Mouse (Mus musculus): ENCODE results near the gene Fuca1. TPM values are rescaled to one million over a fixed set of nuclear protein-coding genes. Genes with fewer than 3 reads are reported as not detected.

The Fuca1 gene
- polyA plus RNA-seq, 1 experiment from 2014 or later: 63.2 TPM

GRCm38 (mm10) chr4:135913433-135913832, 7.1 kb upstream of the Fuca1 start:
- Histone ChIP-seq H3K4me2 (no peak overlapping the region), H3K36me3 (replicated peaks) (no peaks in the 10 kb centered on the region), H3K9me3 (no peaks in the 10 kb centered on the region), H3K27ac (no peak overlapping the region), H3K9ac (no peak overlapping the region), H3K4me3 (no peak overlapping the region), H3K4me1 (0 out of 2 replicates have a peak, but pooled peaks cover 3% of the 10 kb centered on the region), H3K27me3 (replicated peaks) (no peaks in the 10 kb centered on the region)
- ATAC-seq (replicated peaks): no peak
- WGBS: 72% methylated on average over 4 of the region's 4 CpGs

GRCm38 (mm10) chr4:135918635-135919279, 1.8 kb upstream of the Fuca1 start:
- no peaks in the 10 kb centered on the region for H3K27me3 ChIP-seq (replicated peaks)
- no peak for ATAC-seq (replicated peaks)

GRCm38 (mm10) chr4:135919280-135919639, 1.3 kb upstream of the Fuca1 start:
- peaks cover 10% of the 10 kb centered on the region for H3K4me1 ChIP-seq
- no peaks in the 10 kb centered on the region for H3K27me3 ChIP-seq (replicated peaks)
- no peak for ATAC-seq (replicated peaks)
- 95% methylated on average over 3 of the region's 3 CpGs for WGBS
- no peaks in the 10 kb centered on the region for H3K36me3 ChIP-seq (replicated peaks)
- no peak overlapping the region for H3K4me2 ChIP-seq
- H3K9me3 ChIP-seq: no peaks in the 10 kb centered on the region
- H3K27ac ChIP-seq: no peak overlapping the region
- H3K9ac ChIP-seq: no peak overlapping the region
- H3K4me3 ChIP-seq: no peak overlapping the region

More at GRCm38 (mm10) chr4:135918635-135919279, 1.8 kb upstream of the Fuca1 start:
- Histone ChIP-seq H3K27ac (no peak overlapping the region), H3K9ac (no peak overlapping the region), H3K4me3 (no peak overlapping the region), H3K36me3 (replicated peaks) (no peaks in the 10 kb centered on the region), H3K4me1 (peaks cover 10% of the 10 kb centered on the region), H3K9me3 (no peaks in the 10 kb centered on the region), H3K4me2 (no peak overlapping the region)
- 94% methylated on average over 13 of the region's 13 CpGs for WGBS

GRCm38 (mm10) chr4:135921257-135922120, 954 bp downstream of the Fuca1 start:
- Histone ChIP-seq H3K27me3 (replicated peaks) (no peaks in the 10 kb centered on the region), H3K4me2 (peak overlapping the region; percentile 86), H3K9ac (peak overlapping the region; percentile 80), H3K4me1 (peaks cover 10% of the 10 kb centered on the region), H3K4me3 (peak overlapping the region; percentile 59), H3K36me3 (replicated peaks) (no peaks in the 10 kb centered on the region; the same call in 1 of the 2 replicates), H3K27ac (peak overlapping the region; percentile 76), H3K9me3 (no peaks in the 10 kb centered on the region)
- WGBS: 7% methylated on average over 26 of the region's 26 CpGs
- peak; percentile 30; the same call in 1 of the 2 replicates for ATAC-seq (replicated peaks)

GRCm38 (mm10) chr4:135922190-135922589, 1.7 kb downstream of the Fuca1 start:
- Histone ChIP-seq H3K9ac (peak overlapping the region; percentile 80; the same call in 1 of the 2 replicates), H3K9me3 (no peaks in the 10 kb centered on the region), H3K27ac (no peak overlapping the region), H3K4me1 (peaks cover 10% of the 10 kb centered on the region), H3K4me2 (peak overlapping the region; percentile 86), H3K4me3 (peak overlapping the region; percentile 59; the same call in 1 of the 2 replicates), H3K27me3 (replicated peaks) (no peaks in the 10 kb centered on the region), H3K36me3 (replicated peaks) (no peaks in the 10 kb centered on the region; the same call in 1 of the 2 replicates)
- 94% methylated on average over 1 of the region's 1 CpGs for WGBS
- no peak for ATAC-seq (replicated peaks)

GRCm38 (mm10) chr4:135924418-135924817, 3.9 kb downstream of the Fuca1 start:
- no peak overlapping the region for H3K27ac ChIP-seq
- no peak overlapping the region for H3K4me3 ChIP-seq
- no peaks in the 10 kb centered on the region for H3K9me3 ChIP-seq
- WGBS: 90% methylated on average over 2 of the region's 2 CpGs
- peaks cover 10% of the 10 kb centered on the region for H3K4me1 ChIP-seq
- H3K36me3 ChIP-seq (replicated peaks): no peaks in the 10 kb centered on the region; the same call in 1 of the 2 replicates
- no peak overlapping the region for H3K9ac ChIP-seq
- H3K27me3 ChIP-seq (replicated peaks): no peaks in the 10 kb centered on the region
- no peak overlapping the region for H3K4me2 ChIP-seq
- no peak for ATAC-seq (replicated peaks)

- Histone ChIP-seq H3K36me3 (replicated peaks) (no peaks in the 10 kb centered on the region; the same call in 1 of the 2 replicates), H3K27me3 (replicated peaks) (no peaks in the 10 kb centered on the region), H3K4me2 (no peak overlapping the region), H3K27ac (no peak overlapping the region), H3K9ac (no peak overlapping the region), H3K4me1 (peaks cover 10% of the 10 kb centered on the region), H3K9me3 (no peaks in the 10 kb centered on the region), H3K4me3 (no peak overlapping the region)
- no peak for ATAC-seq (replicated peaks)
- WGBS: 86% methylated on average over 5 of the region's 5 CpGs
Measured at GRCm38 (mm10) chr4:135925341-135925740, 4.8 kb downstream of the Fuca1 start.

GRCm38 (mm10) chr4:135926195-135926808, 5.8 kb downstream of the Fuca1 start:
- no peak overlapping the region for H3K9ac ChIP-seq
- peaks cover 2% of the 10 kb centered on the region; the same call in 1 of the 2 replicates for H3K36me3 ChIP-seq (replicated peaks)
- peaks cover 10% of the 10 kb centered on the region for H3K4me1 ChIP-seq
- 93% methylated on average over 10 of the region's 10 CpGs for WGBS
- no peak overlapping the region for H3K27ac ChIP-seq
- H3K4me3 ChIP-seq: no peak overlapping the region
- no peaks in the 10 kb centered on the region for H3K27me3 ChIP-seq (replicated peaks)
- no peak overlapping the region for H3K4me2 ChIP-seq
- no peaks in the 10 kb centered on the region for H3K9me3 ChIP-seq
- no peak for ATAC-seq (replicated peaks)

- Histone ChIP-seq H3K9me3 (no peaks in the 10 kb centered on the region), H3K4me1 (peaks cover 5% of the 10 kb centered on the region), H3K27me3 (replicated peaks) (no peaks in the 10 kb centered on the region), H3K36me3 (replicated peaks) (peaks cover 2% of the 10 kb centered on the region; the same call in 1 of the 2 replicates), H3K27ac (no peak overlapping the region), H3K4me2 (no peak overlapping the region), H3K9ac (no peak overlapping the region), H3K4me3 (no peak overlapping the region)
- WGBS: 89% methylated on average over 3 of the region's 3 CpGs
- no peak for ATAC-seq (replicated peaks)
Measured at GRCm38 (mm10) chr4:135926861-135927260, 6.3 kb downstream of the Fuca1 start.

GRCm38 (mm10) chr4:135928376-135928775, 7.8 kb downstream of the Fuca1 start:
- 87% methylated on average over 9 of the region's 9 CpGs for WGBS
- H3K36me3 ChIP-seq (replicated peaks): peaks cover 2% of the 10 kb centered on the region; the same call in 1 of the 2 replicates
- no peak for ATAC-seq (replicated peaks)
- no peak overlapping the region for H3K9ac ChIP-seq
- H3K4me2 ChIP-seq: no peak overlapping the region
- H3K4me3 ChIP-seq: no peak overlapping the region
- no peaks in the 10 kb centered on the region for H3K4me1 ChIP-seq
- no peaks in the 10 kb centered on the region for H3K27me3 ChIP-seq (replicated peaks)
- H3K9me3 ChIP-seq: no peaks in the 10 kb centered on the region
- H3K27ac ChIP-seq: no peak overlapping the region

- H3K27ac ChIP-seq: no peak overlapping the region
- peaks cover 5% of the 10 kb centered on the region; the same call in 1 of the 2 replicates for H3K36me3 ChIP-seq (replicated peaks)
- no peaks in the 10 kb centered on the region for H3K4me1 ChIP-seq
- H3K4me2 ChIP-seq: no peak overlapping the region
- H3K9ac ChIP-seq: no peak overlapping the region
- H3K27me3 ChIP-seq (replicated peaks): no peaks in the 10 kb centered on the region
- H3K9me3 ChIP-seq: no peaks in the 10 kb centered on the region
- WGBS: 95% methylated on average over 5 of the region's 5 CpGs
- no peak overlapping the region for H3K4me3 ChIP-seq
- ATAC-seq (replicated peaks): no peak
Measured at GRCm38 (mm10) chr4:135929405-135929804, 8.9 kb downstream of the Fuca1 start.

GRCm38 (mm10) chr4:135929828-135930227, 9.3 kb downstream of the Fuca1 start:
- Histone ChIP-seq H3K9me3 (no peaks in the 10 kb centered on the region), H3K27me3 (replicated peaks) (no peaks in the 10 kb centered on the region), H3K4me1 (no peaks in the 10 kb centered on the region), H3K27ac (no peak overlapping the region), H3K9ac (no peak overlapping the region), H3K4me2 (no peak overlapping the region), H3K4me3 (no peak overlapping the region), H3K36me3 (replicated peaks) (peaks cover 5% of the 10 kb centered on the region; the same call in 1 of the 2 replicates)
- WGBS: 94% methylated on average over 9 of the region's 9 CpGs
- ATAC-seq (replicated peaks): no peak
